Mouse (Mus musculus) right cerebral cortex, postnatal 36 days (tissue): ENCODE results near the gene Zbtb22.
A peak's percentile ranks its signal among the peaks of the same experiment; 100 is the strongest.

Experiments used
- DNase-seq, 2 experiments: peaks; one replicate each; pipeline ENCODE4 v3.0.0; 2022; ENCODE audit warnings: low spot score in 2 of 2, mixed read lengths in 1 of 2

The Zbtb22 gene

DNA sequence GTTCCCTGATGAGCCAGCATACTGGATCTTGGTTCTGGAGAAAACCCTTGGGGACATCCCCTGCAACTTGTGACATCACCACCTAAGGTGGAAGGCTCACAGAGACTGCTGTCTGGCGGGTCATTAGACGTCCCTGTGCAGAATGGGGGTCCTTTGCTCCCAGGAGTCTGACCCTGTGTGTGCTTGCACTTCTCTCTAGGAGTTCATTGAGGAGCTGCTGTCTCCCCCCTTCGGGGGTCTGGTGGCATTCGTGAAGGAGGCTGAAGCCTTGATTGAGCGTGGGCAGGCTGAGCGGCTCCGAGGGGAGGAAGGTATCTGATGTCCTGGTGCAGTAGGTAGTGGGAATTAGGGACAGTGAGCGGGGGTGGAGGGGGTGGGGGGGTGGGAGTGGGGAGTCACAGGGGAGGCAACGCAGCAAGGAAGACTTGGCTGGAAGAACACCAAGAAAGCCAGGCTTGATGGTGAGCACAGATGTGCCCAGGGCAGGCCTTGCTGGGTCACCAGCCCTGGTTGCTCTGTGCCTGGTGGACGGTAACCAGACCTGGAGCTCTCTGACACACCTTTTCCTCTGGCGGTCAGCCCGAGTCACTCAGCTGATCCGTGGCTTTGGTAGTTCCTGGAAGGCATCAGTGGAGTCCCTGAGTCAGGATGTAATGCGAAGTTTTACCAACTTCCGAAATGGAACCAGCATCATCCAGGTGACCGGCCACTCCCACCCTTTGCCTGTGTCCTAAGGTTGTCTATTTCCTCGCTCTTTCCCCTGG, 49.6 kb downstream of the Zbtb22 start:
- DNase-seq, result no peak

DNA sequence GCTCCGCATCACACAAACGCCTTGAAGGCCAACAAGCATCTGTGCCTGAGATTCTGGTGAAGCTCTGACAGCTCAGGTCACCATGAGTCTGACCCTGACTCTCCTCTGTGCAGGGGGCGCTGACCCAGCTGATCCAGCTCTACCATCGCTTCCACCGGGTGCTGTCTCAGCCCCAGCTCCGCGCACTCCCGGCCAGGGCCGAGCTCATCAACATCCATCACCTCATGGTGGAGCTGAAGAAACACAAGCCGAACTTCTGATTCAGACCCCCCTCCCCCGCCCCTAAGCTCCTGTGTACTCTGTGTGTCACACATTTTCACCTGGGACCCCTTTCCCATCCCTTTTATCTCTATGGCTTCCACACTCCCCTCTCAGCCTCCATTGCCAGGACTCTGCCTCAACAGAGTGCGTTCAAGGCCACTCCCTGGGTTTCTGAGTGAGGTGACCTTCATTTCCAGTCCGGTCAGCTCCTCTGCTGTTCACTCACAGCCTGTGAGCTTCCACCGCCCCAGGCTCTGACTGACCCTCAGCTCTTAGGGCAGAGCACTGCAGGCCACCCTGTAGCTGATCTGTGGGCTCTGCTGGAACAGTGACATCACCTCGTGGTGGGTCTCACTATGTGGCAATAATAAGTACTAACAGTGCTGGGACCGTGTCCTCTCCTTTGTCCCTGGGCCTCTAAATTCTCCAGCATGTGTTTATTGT, 50.3 kb downstream of the Zbtb22 start:
- DNase-seq, result no peak

GRCm38 (mm10) chr17:33968489-33968888, 52.8 kb downstream of the Zbtb22 start:
- DNase-seq, result peak in 1 of 2 experiments; percentile 58
